Comparison of ENCODE assay signal across 14 mouse cellular contexts in the genomic region with DNA sequence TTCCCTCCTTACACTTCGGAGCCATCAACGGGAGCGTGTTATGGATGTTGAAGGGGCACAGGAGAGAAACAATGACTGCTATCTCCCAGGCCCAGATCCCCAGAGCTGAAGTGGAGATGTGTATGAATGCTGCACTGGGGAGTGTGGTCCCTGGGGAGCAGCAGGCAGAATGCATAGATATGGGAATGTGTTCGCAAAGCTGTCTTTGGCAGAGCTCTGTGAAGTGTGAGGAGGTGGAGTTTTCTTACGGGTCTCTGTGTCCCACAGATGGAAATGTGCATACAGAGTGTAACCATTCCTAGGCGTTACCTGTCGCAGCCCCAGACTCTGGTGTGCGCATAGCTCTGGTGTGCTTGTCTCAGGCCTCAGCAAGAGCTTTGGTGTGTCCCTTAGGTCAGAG.
"Had no signal": no experiment of that assay in that cellular context is flagged by ENCODE, and none has a peak within 500 bp of the region (broad histone marks: within the 10 kb centered on the region; RNA-seq: fewer than 3 reads in every experiment).

No protein-coding gene starts in this region.

- H3K9me3 ChIP-seq: liver, embryonic 13.5 days; midbrain, embryonic 15.5 days; neural tube, embryonic 13.5 days had no signal

- H3K27ac ChIP-seq: kidney, postnatal 0 days; left cerebral cortex, adult 2 months; liver, embryonic 13.5 days; midbrain, embryonic 15.5 days; neural tube, embryonic 13.5 days had no signal

- ATAC-seq: midbrain, embryonic 15.5 days had no signal

- H3K27me3 ChIP-seq: liver, embryonic 13.5 days; midbrain, embryonic 15.5 days; neural tube, embryonic 13.5 days had no signal

- H3K9ac ChIP-seq: liver, embryonic 13.5 days; midbrain, embryonic 15.5 days; neural tube, embryonic 13.5 days had no signal

- H3K4me2 ChIP-seq: liver, embryonic 13.5 days; midbrain, embryonic 11.5 days; midbrain, embryonic 15.5 days; neural tube, embryonic 13.5 days had no signal

- DNase-seq: kidney, postnatal 36 days; liver, embryonic 13.5 days; lung, adult 2 months; lung, postnatal 14 days; lung, postnatal 4 days; thymus, adult 18-20 months; thymus, postnatal 14 days; thymus, postnatal 4 days had no signal

- H3K36me3 ChIP-seq: liver, embryonic 13.5 days; midbrain, embryonic 15.5 days; neural tube, embryonic 13.5 days had no signal

- H3K4me3 ChIP-seq: left cerebral cortex, adult 2 months; liver, embryonic 13.5 days; midbrain, embryonic 15.5 days; myocyte; neural tube, embryonic 13.5 days had no signal

- H3K4me1 ChIP-seq: liver, embryonic 13.5 days had no signal
